Mouse (Mus musculus) myocyte (in vitro differentiated cells): Measurements from ENCODE around the gene Mc1r. TPM values are rescaled to one million over a fixed set of nuclear protein-coding genes. Genes with fewer than 3 reads are reported as not detected.

Experiments used
- H3K27me3 ChIP-seq: one replicate; pipeline ENCODE4 v1.6.1; 2011; ENCODE audit not compliant: control insufficient read depth, insufficient read depth, insufficient read length
- H3K36me3 ChIP-seq: one replicate; pipeline ENCODE4 v1.6.1; 2011; ENCODE audit not compliant: control insufficient read depth, insufficient read depth
- H3K4me2 ChIP-seq: one replicate; pipeline ENCODE4 v1.6.1; 2011; ENCODE audit warnings: low read depth, control low read depth
- H3K4me3 ChIP-seq: one replicate; pipeline ENCODE4 v1.5.1; 2011; ENCODE audit warnings: mild to moderate bottlenecking, control low read depth, moderate library complexity
- H3K79me2 ChIP-seq: one replicate; pipeline ENCODE4 v1.6.1; 2011; ENCODE audit not compliant: control insufficient read depth, insufficient read depth
- H3ac ChIP-seq: one replicate; pipeline ENCODE4 v1.6.1; 2011; ENCODE audit not compliant: control insufficient read depth, insufficient read length
- CEBPB ChIP-seq: IDR thresholded peaks from 2 replicates; pipeline ENCODE4 v1.6.1; 2011; ENCODE audit warnings: mild to moderate bottlenecking, moderate library complexity; ENCODE audit not compliant: poor library complexity, insufficient read depth, severe bottlenecking
- E2F4 ChIP-seq: IDR thresholded peaks from one replicate; pipeline ENCODE4 v1.6.1; 2011; ENCODE audit warnings: mild to moderate bottlenecking, control low read depth, moderate library complexity; ENCODE audit not compliant: insufficient read depth
- MAX ChIP-seq: IDR thresholded peaks from one replicate; pipeline ENCODE4 v1.6.1; 2011; ENCODE audit warnings: low read depth, mild to moderate bottlenecking, control low read depth
- MYOD1 ChIP-seq, 3 experiments: IDR thresholded peaks; one replicate each; pipeline ENCODE4 v1.6.1; 2011; ENCODE audit warnings: control low read depth in 2 of 3, low read depth in 2 of 3, mild to moderate bottlenecking in 2 of 3, moderate library complexity in 1 of 3; ENCODE audit not compliant: insufficient read length in 2 of 3, control insufficient read depth in 1 of 3
- MYOG ChIP-seq, 3 experiments: IDR thresholded peaks; one replicate each; pipeline ENCODE4 v1.6.1; 2011; ENCODE audit warnings: control low read depth in 2 of 3, low read depth in 2 of 3, mild to moderate bottlenecking in 2 of 3; ENCODE audit not compliant: insufficient read length in 2 of 3, control insufficient read depth in 1 of 3, insufficient read depth in 1 of 3
- POLR2A ChIP-seq: IDR thresholded peaks from one replicate; pipeline ENCODE4 v1.6.1; 2011; ENCODE audit warnings: low read depth, mild to moderate bottlenecking, control low read depth, moderate library complexity; ENCODE audit not compliant: insufficient read length
- POLR2AphosphoS2 ChIP-seq: IDR thresholded peaks from one replicate; pipeline ENCODE4 v1.6.1; 2011; ENCODE audit warnings: low read depth, control low read depth; ENCODE audit not compliant: insufficient read length
- REST ChIP-seq: IDR thresholded peaks from one replicate; pipeline ENCODE4 v1.6.1; 2011; ENCODE audit warnings: mild to moderate bottlenecking, control low read depth, moderate library complexity; ENCODE audit not compliant: insufficient read depth, insufficient read length
- SRF ChIP-seq: IDR thresholded peaks from one replicate; pipeline ENCODE4 v1.6.1; 2011; ENCODE audit warnings: low read depth; ENCODE audit not compliant: control insufficient read depth, insufficient read length
- TCF12 ChIP-seq: IDR thresholded peaks from one replicate; pipeline ENCODE4 v1.6.1; 2011; ENCODE audit warnings: mild to moderate bottlenecking, control low read depth; ENCODE audit not compliant: poor library complexity, insufficient read depth, severe bottlenecking
- TCF3 ChIP-seq: IDR thresholded peaks from one replicate; pipeline ENCODE4 v1.6.1; 2011; ENCODE audit warnings: low read depth, control low read depth; ENCODE audit not compliant: insufficient read length
- USF1 ChIP-seq: IDR thresholded peaks from one replicate; pipeline ENCODE4 v1.6.1; 2011; ENCODE audit warnings: low read depth, mild to moderate bottlenecking, control low read depth, moderate library complexity
- polyA plus RNA-seq: library from polyadenylated mRNA; unstranded; fragments of >200 nt; fragmentation: generic; extraction: Trizol; gene quantifications from one replicate; pipeline ENCODE4 v1.2.1, GENCODE M21; 2012; ENCODE audit warnings: missing spikeins

The Mc1r gene
- polyA plus RNA-seq, 1 experiment, result 0.02 TPM

DNA sequence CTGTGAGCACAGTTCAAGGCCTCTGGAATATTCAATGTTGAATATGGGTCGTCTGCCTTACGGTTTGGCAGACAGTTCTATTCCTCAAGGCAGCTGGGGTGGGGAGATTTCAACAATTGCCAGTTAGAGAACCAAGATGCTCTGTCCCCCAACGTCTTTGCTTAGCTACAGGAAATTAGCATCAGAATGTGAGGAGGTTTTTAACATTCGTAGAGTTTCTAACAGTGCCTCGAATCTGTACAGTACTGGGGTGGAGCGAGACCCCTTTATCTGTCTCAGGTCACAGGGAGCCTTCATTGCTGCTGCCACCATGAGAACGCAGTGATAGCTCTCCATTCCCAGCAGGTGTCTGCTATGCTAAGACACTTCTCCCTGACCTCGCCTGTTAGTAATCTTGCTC is 30.8 kb upstream of the Mc1r start:
- H3K4me3 ChIP-seq, result no peak overlapping the region
- H3K79me2 ChIP-seq, result peaks cover 65% of the 10 kb centered on the region
- no peak overlapping the region for H3ac ChIP-seq
- no peak for TF ChIP-seq TCF12
- peaks cover 11% of the 10 kb centered on the region for H3K36me3 ChIP-seq
- no peaks in the 10 kb centered on the region for H3K27me3 ChIP-seq
- H3K4me2 ChIP-seq, result no peak overlapping the region

DNA sequence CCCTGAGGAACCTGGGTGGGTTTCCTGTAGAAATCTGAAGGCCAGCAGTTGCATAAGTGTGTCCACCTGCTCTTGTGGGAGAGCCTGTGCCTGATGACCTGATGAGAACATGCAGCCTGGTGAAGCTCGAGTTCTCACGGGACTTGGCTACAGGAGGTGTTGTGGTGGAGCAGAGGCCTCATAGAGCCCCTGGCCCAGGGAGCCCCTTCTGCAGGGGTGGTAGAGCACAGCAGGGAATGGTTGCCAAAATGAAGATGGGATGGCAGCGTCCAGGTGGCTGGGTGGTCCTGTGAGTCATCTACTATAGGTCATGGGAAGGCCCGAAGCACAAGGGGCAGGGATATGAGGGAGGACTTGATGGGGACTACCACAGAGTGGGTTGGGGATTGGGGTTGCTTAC is 25.2 kb upstream of the Mc1r start:
- Histone ChIP-seq H3K4me2 (no peak overlapping the region), H3ac (no peak overlapping the region)

DNA sequence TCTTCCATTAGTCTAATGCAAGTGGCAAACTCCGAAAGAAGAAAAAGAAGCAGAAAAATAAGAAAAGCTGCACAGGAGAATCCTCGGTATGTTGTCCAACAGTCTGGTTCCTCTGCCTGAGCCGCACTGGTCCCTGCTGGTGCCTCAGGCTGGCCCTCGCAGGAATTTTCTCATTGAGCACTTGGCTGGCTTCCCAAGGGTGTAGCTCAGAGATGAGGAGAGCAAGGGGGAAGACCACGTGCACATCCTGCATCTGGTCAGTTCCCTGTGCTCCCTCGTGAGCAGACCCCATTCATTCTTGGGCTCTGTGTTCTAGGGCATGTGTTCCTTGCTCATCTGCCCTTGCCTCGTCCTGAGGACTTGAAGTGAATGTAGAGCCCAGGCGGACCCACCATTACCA is 24.4 kb upstream of the Mc1r start:
- Histone ChIP-seq H3K4me2 (no peak overlapping the region), H3K79me2 (peaks cover 34% of the 10 kb centered on the region), H3K4me3 (no peak overlapping the region), H3K27me3 (no peaks in the 10 kb centered on the region), H3ac (no peak overlapping the region), H3K36me3 (peaks cover 42% of the 10 kb centered on the region)
- TF ChIP-seq REST, result no peak
- no peak for TF ChIP-seq POLR2A
- no peak for TF ChIP-seq USF1
- no peak for TF ChIP-seq MYOD1 (IDR thresholded peaks at IDR 0.05; ENCODE audit: control insufficient read depth in 1 of 3, insufficient read length in 2 of 3, low read depth in 2 of 3)
- no peak for TF ChIP-seq CEBPB
- TF ChIP-seq E2F4, result no peak
- no peak for TF ChIP-seq MYOG (IDR thresholded peaks at IDR 0.05; ENCODE audit: control insufficient read depth in 1 of 3, insufficient read depth in 1 of 3, insufficient read length in 2 of 3, low read depth in 2 of 3)

More for the DNA sequence above, 25.2 kb upstream of the Mc1r start:
- TF ChIP-seq USF1 (no peak), E2F4 (no peak), TCF12 (no peak), POLR2AphosphoS2 (no peak), MAX (no peak), REST (no peak), MYOG (IDR thresholded peaks at IDR 0.05; ENCODE audit: control insufficient read depth in 1 of 3, insufficient read depth in 1 of 3, insufficient read length in 2 of 3, low read depth in 2 of 3) (no peak), TCF3 (no peak), CEBPB (no peak), POLR2A (no peak), SRF (no peak), MYOD1 (IDR thresholded peaks at IDR 0.05; ENCODE audit: control insufficient read depth in 1 of 3, insufficient read length in 2 of 3, low read depth in 2 of 3) (no peak)
- Histone ChIP-seq H3K4me3 (no peak overlapping the region), H3K36me3 (peaks cover 36% of the 10 kb centered on the region), H3K27me3 (no peaks in the 10 kb centered on the region), H3K79me2 (peaks cover 42% of the 10 kb centered on the region)

DNA sequence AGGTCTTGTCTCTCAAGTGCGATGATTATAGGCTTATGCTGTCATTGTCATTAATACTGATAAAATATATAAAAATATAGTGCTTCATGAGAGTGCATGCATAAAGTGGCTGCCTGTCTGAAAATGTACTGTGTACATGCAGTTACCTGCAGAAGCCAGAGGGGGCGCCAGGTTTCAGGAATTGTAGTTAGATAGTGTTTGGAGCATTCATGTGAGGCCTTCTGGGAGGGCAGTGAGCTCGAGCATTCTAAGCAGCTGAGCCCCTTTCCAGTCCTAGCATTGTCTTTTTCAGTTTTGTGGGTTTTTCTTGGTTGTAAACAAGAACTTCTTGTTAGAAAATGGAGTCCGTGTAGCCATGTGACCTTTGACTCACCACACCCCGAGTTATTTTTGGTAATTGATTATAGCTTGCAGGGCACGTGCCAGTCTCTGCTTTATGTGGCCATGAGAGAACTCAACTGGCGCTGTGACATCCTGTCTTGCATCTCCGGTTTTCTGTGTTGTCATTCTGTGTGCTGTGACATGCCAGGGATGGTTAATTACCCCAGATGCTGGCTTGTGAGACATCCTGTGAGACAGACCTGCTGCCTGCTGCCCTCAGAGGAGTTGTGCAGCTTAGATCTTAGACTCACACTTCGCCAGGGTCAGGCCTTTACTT is 21.9 kb upstream of the Mc1r start:
- H3K4me2 ChIP-seq, result no peak overlapping the region
- peaks cover 14% of the 10 kb centered on the region for H3K79me2 ChIP-seq
- TF ChIP-seq E2F4 (no peak), SRF (no peak), POLR2A (no peak), REST (no peak), USF1 (no peak), MAX (no peak), POLR2AphosphoS2 (no peak), CEBPB (no peak), TCF3 (no peak), MYOD1 (IDR thresholded peaks at IDR 0.05; ENCODE audit: control insufficient read depth in 1 of 3, insufficient read length in 2 of 3, low read depth in 2 of 3) (no peak), TCF12 (no peak), MYOG (IDR thresholded peaks at IDR 0.05; ENCODE audit: control insufficient read depth in 1 of 3, insufficient read depth in 1 of 3, insufficient read length in 2 of 3, low read depth in 2 of 3) (no peak)
- peaks cover 58% of the 10 kb centered on the region for H3K36me3 ChIP-seq
- H3K27me3 ChIP-seq, result no peaks in the 10 kb centered on the region
- H3K4me3 ChIP-seq, result no peak overlapping the region
- no peak overlapping the region for H3ac ChIP-seq

DNA sequence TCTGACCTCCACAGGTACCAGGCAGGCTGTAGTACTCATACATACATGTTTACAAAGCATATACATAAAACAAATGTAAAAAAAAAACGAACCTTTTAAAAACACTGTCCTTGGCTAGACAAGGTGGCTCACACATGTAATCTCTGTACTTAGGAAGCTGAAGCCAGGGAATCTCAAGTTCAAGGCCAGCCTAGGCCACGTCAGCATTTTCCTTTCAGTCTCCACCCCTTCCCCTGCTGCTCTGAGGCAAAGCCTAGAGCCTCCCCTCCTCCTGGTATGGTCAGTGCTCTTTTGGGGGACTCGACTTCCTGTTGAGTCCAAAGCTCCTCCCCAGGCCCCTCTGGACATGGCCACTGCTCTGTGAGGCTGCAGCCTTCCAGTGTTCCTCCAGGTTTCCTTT is 19.9 kb upstream of the Mc1r start:
- Histone ChIP-seq H3K4me2 (no peak overlapping the region), H3K27me3 (no peaks in the 10 kb centered on the region), H3K4me3 (no peak overlapping the region), H3K36me3 (peaks cover 52% of the 10 kb centered on the region), H3K79me2 (no peaks in the 10 kb centered on the region), H3ac (no peak overlapping the region)
- TF ChIP-seq MAX (no peak), E2F4 (no peak), TCF12 (no peak), SRF (no peak), CEBPB (no peak), MYOD1 (IDR thresholded peaks at IDR 0.05; ENCODE audit: control insufficient read depth in 1 of 3, insufficient read length in 2 of 3, low read depth in 2 of 3) (no peak), TCF3 (no peak), MYOG (IDR thresholded peaks at IDR 0.05; ENCODE audit: control insufficient read depth in 1 of 3, insufficient read depth in 1 of 3, insufficient read length in 2 of 3, low read depth in 2 of 3) (no peak), REST (no peak), POLR2A (no peak), POLR2AphosphoS2 (no peak)
